Mouse (Mus musculus): ENCODE data around the gene Wwp2. TPM values are rescaled to one million over a fixed set of nuclear protein-coding genes. Genes with fewer than 3 reads are reported as not detected.
A peak's percentile ranks its signal among the peaks of the same experiment; 100 is the strongest.

The Wwp2 gene
- polyA plus RNA-seq, 1 experiment from 2014 or later: 59.3 TPM

- DNase-seq (ENCODE audit: low spot score) (no peak), ATAC-seq (replicated peaks; ENCODE audit: low FRiP score) (no peak)
- Histone ChIP-seq H3K27ac (ENCODE audit: low read depth, low read length) (no peak overlapping the region), H3K4me2 (ENCODE audit: low read depth, low read length, severe bottlenecking) (no peak overlapping the region), H3K36me3 (ENCODE audit: control insufficient read depth, insufficient read depth, low read length) (peaks cover 19% of the 10 kb centered on the region; the same call in 1 of the 2 replicates), H3K4me3 (ENCODE audit: low read depth, low read length) (no peak overlapping the region), H3K9me3 (ENCODE audit: control insufficient read depth, low read length) (no peaks in the 10 kb centered on the region), H3K4me1 (replicated peaks; ENCODE audit: control insufficient read depth, insufficient read depth, low read length) (no peaks in the 10 kb centered on the region), H3K27me3 (ENCODE audit: control insufficient read depth, insufficient read depth, low read length) (no peaks in the 10 kb centered on the region), H3K9ac (ENCODE audit: low read length) (no peak overlapping the region)
- WGBS: 85% methylated on average over 12 of the region's 12 CpGs
Measured at GRCm38 (mm10) chr8:107417001-107417400, 19.2 kb upstream of the Wwp2 start.

GRCm38 (mm10) chr8:107424176-107424575 is 12.0 kb upstream of the Wwp2 start:
- DNase-seq (ENCODE audit: low spot score): no peak
- H3K27me3 ChIP-seq (ENCODE audit: control insufficient read depth, insufficient read depth, low read length): no peaks in the 10 kb centered on the region
- ATAC-seq (replicated peaks; ENCODE audit: low FRiP score): peak; percentile 11; the same call in 1 of the 2 replicates
- peaks cover 6% of the 10 kb centered on the region; the same call in 1 of the 2 replicates for H3K4me1 ChIP-seq (replicated peaks; ENCODE audit: control insufficient read depth, insufficient read depth, low read length)
- H3K9ac ChIP-seq (ENCODE audit: low read length): peak overlapping the region; percentile 92
- H3K36me3 ChIP-seq (ENCODE audit: control insufficient read depth, insufficient read depth, low read length): peaks cover 4% of the 10 kb centered on the region; the same call in 1 of the 2 replicates
- peak overlapping the region; percentile 25; the same call in 1 of the 2 replicates for H3K27ac ChIP-seq (ENCODE audit: low read depth, low read length)
- H3K4me3 ChIP-seq (ENCODE audit: low read depth, low read length): peak overlapping the region; percentile 87
- 34% methylated on average over 9 of the region's 9 CpGs for WGBS
- H3K9me3 ChIP-seq (ENCODE audit: control insufficient read depth, low read length): no peaks in the 10 kb centered on the region
- H3K4me2 ChIP-seq (ENCODE audit: low read depth, low read length, severe bottlenecking): peak overlapping the region; percentile 56

GRCm38 (mm10) chr8:107424597-107425229 is 11.5 kb upstream of the Wwp2 start, which contains the start of gene Nob1:
TSS of gene Nob1 (minus strand) at chr8:107425051.
- Histone ChIP-seq H3K36me3 (ENCODE audit: control insufficient read depth, insufficient read depth, low read length) (peaks cover 4% of the 10 kb centered on the region; the same call in 1 of the 2 replicates), H3K9ac (ENCODE audit: low read length) (peak within 1 kb of the TSS; percentile 92), H3K9me3 (ENCODE audit: control insufficient read depth, low read length) (no peaks in the 10 kb centered on the region), H3K4me2 (ENCODE audit: low read depth, low read length, severe bottlenecking) (peak within 1 kb of the TSS; percentile 56), H3K27ac (ENCODE audit: low read depth, low read length) (peak within 1 kb of the TSS; percentile 25; the same call in 1 of the 2 replicates), H3K4me3 (ENCODE audit: low read depth, low read length) (peak within 1 kb of the TSS; percentile 87), H3K27me3 (ENCODE audit: control insufficient read depth, insufficient read depth, low read length) (no peaks in the 10 kb centered on the region), H3K4me1 (replicated peaks; ENCODE audit: control insufficient read depth, insufficient read depth, low read length) (peaks cover 6% of the 10 kb centered on the region; the same call in 1 of the 2 replicates)
- under 1% methylated on average over 50 of the region's 50 CpGs for WGBS
- DNase-seq (ENCODE audit: low spot score) (peak; percentile 99), ATAC-seq (replicated peaks; ENCODE audit: low FRiP score) (peak; percentile 98)

GRCm38 (mm10) chr8:107425230-107425597 is 11.0 kb upstream of the Wwp2 start:
- peak overlapping the region; percentile 11; the same call in 1 of the 2 replicates for H3K4me2 ChIP-seq (ENCODE audit: low read depth, low read length, severe bottlenecking)

GRCm38 (mm10) chr8:107430821-107431220 is 5.3 kb upstream of the Wwp2 start:
- ATAC-seq (replicated peaks; ENCODE audit: low FRiP score) (no peak), DNase-seq (ENCODE audit: low spot score) (no peak)
- Histone ChIP-seq H3K9me3 (ENCODE audit: control insufficient read depth, low read length) (no peaks in the 10 kb centered on the region), H3K4me1 (replicated peaks; ENCODE audit: control insufficient read depth, insufficient read depth, low read length) (no peaks in the 10 kb centered on the region; the same call in 1 of the 2 replicates), H3K27ac (ENCODE audit: low read depth, low read length) (no peak overlapping the region), H3K9ac (ENCODE audit: low read length) (no peak overlapping the region), H3K36me3 (ENCODE audit: control insufficient read depth, insufficient read depth, low read length) (no peaks in the 10 kb centered on the region), H3K4me3 (ENCODE audit: low read depth, low read length) (no peak overlapping the region), H3K4me2 (ENCODE audit: low read depth, low read length, severe bottlenecking) (no peak overlapping the region), H3K27me3 (ENCODE audit: control insufficient read depth, insufficient read depth, low read length) (no peaks in the 10 kb centered on the region)
- 81% methylated on average over 8 of the region's 8 CpGs for WGBS

More at GRCm38 (mm10) chr8:107425230-107425597, 11.0 kb upstream of the Wwp2 start:
- no peaks in the 10 kb centered on the region for H3K27me3 ChIP-seq (ENCODE audit: control insufficient read depth, insufficient read depth, low read length)
- ATAC-seq (replicated peaks; ENCODE audit: low FRiP score): no peak
- DNase-seq (ENCODE audit: low spot score): no peak
- H3K4me1 ChIP-seq (replicated peaks; ENCODE audit: control insufficient read depth, insufficient read depth, low read length): peaks cover 6% of the 10 kb centered on the region; the same call in 1 of the 2 replicates
- no peak overlapping the region for H3K4me3 ChIP-seq (ENCODE audit: low read depth, low read length)
- no peaks in the 10 kb centered on the region for H3K9me3 ChIP-seq (ENCODE audit: control insufficient read depth, low read length)
- H3K36me3 ChIP-seq (ENCODE audit: control insufficient read depth, insufficient read depth, low read length): peaks cover 4% of the 10 kb centered on the region; the same call in 1 of the 2 replicates
- no peak overlapping the region; the same call in 1 of the 2 replicates for H3K9ac ChIP-seq (ENCODE audit: low read length)
- WGBS: 50% methylated on average over 8 of the region's 8 CpGs
- H3K27ac ChIP-seq (ENCODE audit: low read depth, low read length): no peak overlapping the region

- Histone ChIP-seq H3K36me3 (ENCODE audit: control insufficient read depth, insufficient read depth, low read length) (no peaks in the 10 kb centered on the region), H3K4me3 (ENCODE audit: low read depth, low read length) (peak overlapping the region; percentile 89), H3K27me3 (ENCODE audit: control insufficient read depth, insufficient read depth, low read length) (no peaks in the 10 kb centered on the region), H3K9me3 (ENCODE audit: control insufficient read depth, low read length) (no peaks in the 10 kb centered on the region), H3K4me1 (replicated peaks; ENCODE audit: control insufficient read depth, insufficient read depth, low read length) (no peaks in the 10 kb centered on the region; the same call in 1 of the 2 replicates), H3K9ac (ENCODE audit: low read length) (peak overlapping the region; percentile 86; the same call in 1 of the 2 replicates), H3K27ac (ENCODE audit: low read depth, low read length) (no peak overlapping the region), H3K4me2 (ENCODE audit: low read depth, low read length, severe bottlenecking) (peak overlapping the region; percentile 57)
- 29% methylated on average over 11 of the region's 11 CpGs for WGBS
- ATAC-seq (replicated peaks; ENCODE audit: low FRiP score) (peak; percentile 29; the same call in 1 of the 2 replicates), DNase-seq (ENCODE audit: low spot score) (no peak)
Measured at GRCm38 (mm10) chr8:107435421-107435961, 674 bp upstream of the Wwp2 start.

GRCm38 (mm10) chr8:107436841-107437421 is 766 bp downstream of the Wwp2 start:
- peak overlapping the region; percentile 57 for H3K4me2 ChIP-seq (ENCODE audit: low read depth, low read length, severe bottlenecking)
- H3K27ac ChIP-seq (ENCODE audit: low read depth, low read length): peak overlapping the region; percentile 51; the same call in 1 of the 2 replicates
- no peaks in the 10 kb centered on the region for H3K36me3 ChIP-seq (ENCODE audit: control insufficient read depth, insufficient read depth, low read length)
- DNase-seq (ENCODE audit: low spot score): no peak
- no peaks in the 10 kb centered on the region for H3K27me3 ChIP-seq (ENCODE audit: control insufficient read depth, insufficient read depth, low read length)
- H3K4me1 ChIP-seq (replicated peaks; ENCODE audit: control insufficient read depth, insufficient read depth, low read length): no peaks in the 10 kb centered on the region; the same call in 1 of the 2 replicates
- WGBS: 9% methylated on average over 16 of the region's 16 CpGs
- peak overlapping the region; percentile 89 for H3K4me3 ChIP-seq (ENCODE audit: low read depth, low read length)
- H3K9ac ChIP-seq (ENCODE audit: low read length): peak overlapping the region; percentile 86
- H3K9me3 ChIP-seq (ENCODE audit: control insufficient read depth, low read length): no peaks in the 10 kb centered on the region
- peak; percentile 21; the same call in 1 of the 2 replicates for ATAC-seq (replicated peaks; ENCODE audit: low FRiP score)

GRCm38 (mm10) chr8:107437711-107438110 is 1.5 kb downstream of the Wwp2 start:
- Histone ChIP-seq H3K4me2 (ENCODE audit: low read depth, low read length, severe bottlenecking) (no peak overlapping the region), H3K27ac (ENCODE audit: low read depth, low read length) (no peak overlapping the region), H3K9me3 (ENCODE audit: control insufficient read depth, low read length) (no peaks in the 10 kb centered on the region), H3K4me3 (ENCODE audit: low read depth, low read length) (no peak overlapping the region; the same call in 1 of the 2 replicates), H3K4me1 (replicated peaks; ENCODE audit: control insufficient read depth, insufficient read depth, low read length) (no peaks in the 10 kb centered on the region; the same call in 1 of the 2 replicates), H3K36me3 (ENCODE audit: control insufficient read depth, insufficient read depth, low read length) (no peaks in the 10 kb centered on the region), H3K27me3 (ENCODE audit: control insufficient read depth, insufficient read depth, low read length) (no peaks in the 10 kb centered on the region), H3K9ac (ENCODE audit: low read length) (no peak overlapping the region)
- ATAC-seq (replicated peaks; ENCODE audit: low FRiP score) (no peak), DNase-seq (ENCODE audit: low spot score) (no peak)
- WGBS: 74% methylated on average over 2 of the region's 2 CpGs
